Mouse (Mus musculus): ENCODE measurements around the gene Adamts17.

DNA sequence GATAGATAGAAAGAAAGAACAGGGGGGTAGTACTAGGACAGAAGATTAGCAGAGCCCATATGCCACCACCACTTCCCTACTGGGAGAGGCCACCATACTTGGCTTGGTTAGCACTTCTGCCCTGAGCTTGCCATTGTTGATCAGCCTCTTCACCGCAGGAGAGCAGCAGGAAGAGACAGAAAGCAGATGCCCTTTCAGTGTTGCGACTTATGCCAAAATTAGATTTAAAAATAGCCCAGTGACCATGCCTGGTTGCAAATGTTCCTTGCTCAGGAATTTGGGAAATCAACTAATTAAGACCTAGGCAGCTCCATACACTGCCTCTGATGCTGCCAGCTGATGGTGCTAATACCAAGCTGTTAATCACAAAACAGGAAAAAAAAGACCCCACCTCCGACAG lies 216.0 kb downstream of the Adamts17 start:
- TF ChIP-seq EP300 (IDR thresholded peaks at IDR 0.05; ENCODE audit: insufficient read depth, low read depth, low read length) (no peak), CTCF (IDR thresholded peaks at IDR 0.05; ENCODE audit: low read depth, low read length) (no peak)

Data from ES-Bruce4 (cell line).